Mouse (Mus musculus): ENCODE data around the gene Ctdspl.

GRCm38 (mm10) chr9:118958802-118959201, 32.5 kb downstream of the Ctdspl start:
- no peak for TF ChIP-seq POLR2A (IDR thresholded peaks at IDR 0.05; ENCODE audit: low read depth, low read length)
- no peak for TF ChIP-seq CTCF (IDR thresholded peaks at IDR 0.05; ENCODE audit: borderline replicate concordance, insufficient read depth, low read length)
